ENCODE assay signal across 12 mouse cellular contexts in the genomic region with DNA sequence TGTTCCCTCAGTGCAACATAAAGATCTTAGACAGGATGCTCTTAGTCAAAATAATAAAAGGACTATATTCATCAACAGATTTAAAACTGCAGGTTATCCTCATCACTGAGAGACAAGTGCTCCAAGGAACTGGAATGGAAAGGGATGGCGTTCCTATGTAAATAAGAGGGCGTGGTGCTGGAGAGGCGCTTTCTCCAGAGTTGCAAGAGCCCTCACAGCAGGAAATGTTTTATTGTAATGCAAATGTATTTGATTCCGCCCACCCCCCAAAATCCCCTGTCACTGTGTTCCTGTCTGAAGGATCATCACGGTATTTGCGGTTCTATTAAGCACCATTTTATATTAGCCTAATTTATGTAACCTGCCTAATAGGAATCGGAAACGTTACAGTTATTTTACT.
DNase-seq lines count a peak whose midpoint lies in the region; ATAC-seq lines count a peak whose summit lies in the region.
"Had no signal": no experiment of that assay in that cellular context is flagged by ENCODE, and none has a peak within 500 bp of the region (broad histone marks: within the 10 kb centered on the region; RNA-seq: fewer than 3 reads in every experiment).

No protein-coding gene starts in this region.

- peak overlapping the region; percentile 31 for H3K4me3 ChIP-seq in heart, embryonic 15.5 days
- no peak overlapping the region for H3K4me3 ChIP-seq in embryonic facial prominence, embryonic 14.5 days (ENCODE audit: low read depth, low read length)
- H3K4me3 ChIP-seq in midbrain, embryonic 10.5 days, result peak overlapping the region; percentile 38
- H3K4me3 ChIP-seq: limb, embryonic 12.5 days had no signal

- H3K9me3 ChIP-seq in heart, embryonic 15.5 days (replicated peaks), result no peaks in the 10 kb centered on the region
- H3K9me3 ChIP-seq in embryonic facial prominence, embryonic 14.5 days (ENCODE audit: control insufficient read depth, low read length), result no peaks in the 10 kb centered on the region
- no peaks in the 10 kb centered on the region for H3K9me3 ChIP-seq in midbrain, embryonic 10.5 days (replicated peaks)
- H3K9me3 ChIP-seq: limb, embryonic 12.5 days had no signal

- H3K36me3 ChIP-seq in heart, embryonic 15.5 days, result no peaks in the 10 kb centered on the region
- H3K36me3 ChIP-seq in embryonic facial prominence, embryonic 14.5 days (ENCODE audit: control insufficient read depth, insufficient read depth, low read length), result no peaks in the 10 kb centered on the region
- H3K36me3 ChIP-seq in midbrain, embryonic 10.5 days, result no peaks in the 10 kb centered on the region
- H3K36me3 ChIP-seq: limb, embryonic 12.5 days had no signal

- peak overlapping the region; percentile 51 for H3K4me2 ChIP-seq in heart, embryonic 15.5 days
- 0 out of 2 replicates have a peak overlapping the region, but pooled peaks have one; percentile 7 for H3K4me2 ChIP-seq in embryonic facial prominence, embryonic 14.5 days (ENCODE audit: low read depth, low read length)
- H3K4me2 ChIP-seq: limb, embryonic 12.5 days had no signal

- no peaks in the 10 kb centered on the region for H3K4me1 ChIP-seq in heart, embryonic 15.5 days (replicated peaks)
- H3K4me1 ChIP-seq in embryonic facial prominence, embryonic 14.5 days (ENCODE audit: control insufficient read depth, insufficient read depth, low read length), result peaks cover 4% of the 10 kb centered on the region; the same call in 1 of the 2 replicates
- peaks cover 32% of the 10 kb centered on the region for H3K4me1 ChIP-seq in midbrain, embryonic 10.5 days
- H3K4me1 ChIP-seq: limb, embryonic 12.5 days had no signal

- intact Hi-C loops in left cerebral cortex, postnatal 4 days (cut with DNase I), result no loop called here

- no peak for ATAC-seq in heart, embryonic 15.5 days (replicated peaks; ENCODE audit: insufficient number of reproducible peaks, insufficient read depth, low FRiP score, low read depth)
- ATAC-seq in embryonic facial prominence, embryonic 14.5 days (ENCODE audit: low read depth), result no peak
- ATAC-seq: CD4-positive, CD25-positive, alpha-beta regulatory T cell, adult 4 months had no signal

- no peak overlapping the region for H3K9ac ChIP-seq in heart, embryonic 15.5 days
- H3K9ac ChIP-seq in embryonic facial prominence, embryonic 14.5 days (ENCODE audit: low read depth, low read length), result no peak overlapping the region
- H3K9ac ChIP-seq: limb, embryonic 12.5 days had no signal

- no peaks in the 10 kb centered on the region for H3K27me3 ChIP-seq in heart, embryonic 15.5 days
- H3K27me3 ChIP-seq in embryonic facial prominence, embryonic 14.5 days (replicated peaks; ENCODE audit: control insufficient read depth, insufficient read depth, low read length), result no peaks in the 10 kb centered on the region
- no peaks in the 10 kb centered on the region for H3K27me3 ChIP-seq in midbrain, embryonic 10.5 days (ENCODE audit: low read depth, poor library complexity, severe bottlenecking)

- H3K27ac ChIP-seq in heart, embryonic 15.5 days, result no peak overlapping the region
- H3K27ac ChIP-seq in embryonic facial prominence, embryonic 14.5 days (replicated peaks; ENCODE audit: low read depth, low read length), result no peak overlapping the region
- no peak overlapping the region for H3K27ac ChIP-seq in midbrain, embryonic 10.5 days (replicated peaks)
- H3K27ac ChIP-seq: limb, embryonic 12.5 days had no signal

- no peak for DNase-seq in heart, adult 11 months
- DNase-seq in ES-CJ7 (ENCODE audit: low read depth, low spot score), result peak; percentile 97
- DNase-seq in embryonic facial prominence, embryonic 14.5 days (ENCODE audit: low spot score), result peak; percentile 25
- peak; percentile 35 for DNase-seq in midbrain, embryonic 10.5 days (ENCODE audit: low spot score)
- no peak for DNase-seq in left cerebral cortex, adult 18-20 months (ENCODE audit: low spot score in 2 of 2)
- no peak for DNase-seq in left cerebral cortex, postnatal 4 days
- no peak for DNase-seq in layer of hippocampus, postnatal 25 days (ENCODE audit: extremely low spot score in 1 of 2, low spot score in 1 of 2)
- DNase-seq: adrenal gland, postnatal 25 days; spleen, adult 18-20 months had no signal

- 9% methylated on average over 8 of the region's 8 CpGs for WGBS in heart, embryonic 15.5 days
- WGBS in embryonic facial prominence, embryonic 14.5 days, result 9% methylated on average over 8 of the region's 8 CpGs
- 5% methylated on average over 8 of the region's 8 CpGs for WGBS in midbrain, embryonic 10.5 days

Comparison
In these comparisons a context has a peak if more than half of its experiments do, and no peak if none do; other contexts are left out.
1. DNase-seq: peak in ES-CJ7 (single experiment), embryonic facial prominence, embryonic 14.5 days (single experiment) and midbrain, embryonic 10.5 days (single experiment); none in heart, adult 11 months (single experiment), left cerebral cortex, adult 18-20 months (0 of 2), left cerebral cortex, postnatal 4 days (single experiment) and layer of hippocampus, postnatal 25 days (0 of 2).